Mouse (Mus musculus) kidney, adult 11 months (tissue): ENCODE measurements around the gene Apon.
A peak's percentile ranks its signal among the peaks of the same experiment; 100 is the strongest.
"Not testable (repeated sequence)": the region's sequence is repeated elsewhere in the genome, so short reads cannot be mapped to it uniquely, and the experiment has no call there.

ENCODE experiments used
- DNase-seq: peaks from one replicate; pipeline ENCODE4 v3.0.0; 2022

The Apon gene

GRCm38 (mm10) chr10:128253677-128254255 is at the start of gene Apon:
Apon (plus strand) TSS chr10:128254096.
- no peak for DNase-seq

- no peak for DNase-seq
These were observed 49.0 kb upstream of the Apon start for GRCm38 (mm10) chr10:128204941-128205340.

GRCm38 (mm10) chr10:128208326-128208725 is 45.6 kb upstream of the Apon start:
- no peak for DNase-seq

- DNase-seq, result no peak
These were observed 44.4 kb upstream of the Apon start for GRCm38 (mm10) chr10:128209311-128210009.

- DNase-seq, result no peak
These were observed 43.8 kb upstream of the Apon start for GRCm38 (mm10) chr10:128210131-128210530.

GRCm38 (mm10) chr10:128210954-128211353 is 42.9 kb upstream of the Apon start:
- no peak for DNase-seq

GRCm38 (mm10) chr10:128211390-128212108 is 42.3 kb upstream of the Apon start, which contains the start of gene Spryd4:
Spryd4 (minus strand) TSS chr10:128211807.
- peak; percentile 88 for DNase-seq

- DNase-seq, result no peak
These were observed 41.7 kb upstream of the Apon start for GRCm38 (mm10) chr10:128212148-128212547.

GRCm38 (mm10) chr10:128212871-128213323 is 41.0 kb upstream of the Apon start:
- DNase-seq, result peak; percentile 67

GRCm38 (mm10) chr10:128214112-128214511 is 39.8 kb upstream of the Apon start:
- DNase-seq, result not testable (repeated sequence)

GRCm38 (mm10) chr10:128214981-128215380 is 38.9 kb upstream of the Apon start:
- DNase-seq, result no peak

GRCm38 (mm10) chr10:128218387-128219117 is 35.3 kb upstream of the Apon start:
- DNase-seq, result no peak

GRCm38 (mm10) chr10:128221533-128222286 is 32.2 kb upstream of the Apon start:
- DNase-seq, result no peak

- DNase-seq, result no peak
These were observed 28.8 kb upstream of the Apon start for GRCm38 (mm10) chr10:128225064-128225463.

GRCm38 (mm10) chr10:128225538-128225937 is 28.4 kb upstream of the Apon start, which contains the start of gene Mip:
Mip (plus strand) TSS chr10:128225838.
- no peak for DNase-seq

GRCm38 (mm10) chr10:128227592-128227991 is 26.3 kb upstream of the Apon start:
- no peak for DNase-seq

- no peak for DNase-seq
These were observed 25.9 kb upstream of the Apon start for GRCm38 (mm10) chr10:128228009-128228408.

GRCm38 (mm10) chr10:128230582-128230981 is 23.3 kb upstream of the Apon start:
- no peak for DNase-seq

GRCm38 (mm10) chr10:128231146-128231545 is 22.8 kb upstream of the Apon start:
- no peak for DNase-seq

GRCm38 (mm10) chr10:128231697-128232419 is 22.0 kb upstream of the Apon start, which contains the start of gene Timeless:
Timeless (plus strand) TSS chr10:128232065.
- peak; percentile 78 for DNase-seq

- peak; percentile 59 for DNase-seq
These were observed 21.4 kb upstream of the Apon start for GRCm38 (mm10) chr10:128232420-128232985.
